Mouse (Mus musculus) testis, adult 2 months (tissue): ENCODE measurements around the gene Mlxipl.

Experiments
- CTCF ChIP-seq: fragments of 200-500 bp; IDR thresholded peaks from 2 replicates; pipeline ENCODE4 v1.5.1; 2012; ENCODE audit warnings: low read depth, mild to moderate bottlenecking, inconsistent platforms, low read length, moderate library complexity; ENCODE audit not compliant: control insufficient read depth, insufficient read depth, insufficient replicate concordance
- POLR2A ChIP-seq: fragments of 200-500 bp; IDR thresholded peaks from 2 replicates; pipeline ENCODE4 v1.6.1; 2012; ENCODE audit warnings: low read depth, mild to moderate bottlenecking, inconsistent platforms, low read length, moderate library complexity; ENCODE audit not compliant: control insufficient read depth

GRCm38 (mm10) chr5:135109426-135109825, 19.7 kb downstream of the Mlxipl start:
- TF ChIP-seq POLR2A (no peak), CTCF (no peak)
